Mouse (Mus musculus) frontal cortex, adult 2 months (tissue): ENCODE results near the gene Pkp4. TPM values are rescaled to one million over a fixed set of nuclear protein-coding genes. Genes with fewer than 3 reads are reported as not detected.

Source experiments
- DNase-seq, 2 experiments: peaks; one replicate each; pipeline ENCODE4 v3.0.0; 2022; ENCODE audit warnings: low spot score in 1 of 2; ENCODE audit errors: extremely low spot score in 1 of 2
- polyA plus RNA-seq: library from polyadenylated mRNA; depleted of rRNA; stranded (reverse); fragments of >200 nt; gene quantifications from 2 replicates; pipeline ENCODE4 v1.2.3, GENCODE M21; 2012

Gene Pkp4
- polyA plus RNA-seq, 1 experiment: 140 TPM

DNA sequence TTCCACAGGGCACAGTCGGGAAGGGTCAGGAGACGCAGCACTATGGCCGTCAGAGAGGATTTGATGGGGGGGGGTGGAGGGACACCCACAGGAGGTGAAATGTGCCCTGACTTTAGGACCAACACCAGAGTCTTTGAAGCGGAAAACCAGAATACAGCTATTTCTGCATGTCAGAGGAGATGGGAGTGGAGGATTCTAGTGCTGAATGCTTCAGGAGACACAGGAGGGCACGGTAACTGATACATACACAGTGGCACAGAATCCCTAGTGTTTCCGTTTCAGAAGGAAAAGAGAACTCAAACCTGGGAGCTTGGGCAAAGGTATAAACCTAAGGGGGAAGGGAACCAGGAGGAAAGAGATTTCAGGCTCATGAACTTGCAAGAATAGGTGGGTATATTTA lies 98.7 kb downstream of the Pkp4 start:
- DNase-seq: no peak

DNA sequence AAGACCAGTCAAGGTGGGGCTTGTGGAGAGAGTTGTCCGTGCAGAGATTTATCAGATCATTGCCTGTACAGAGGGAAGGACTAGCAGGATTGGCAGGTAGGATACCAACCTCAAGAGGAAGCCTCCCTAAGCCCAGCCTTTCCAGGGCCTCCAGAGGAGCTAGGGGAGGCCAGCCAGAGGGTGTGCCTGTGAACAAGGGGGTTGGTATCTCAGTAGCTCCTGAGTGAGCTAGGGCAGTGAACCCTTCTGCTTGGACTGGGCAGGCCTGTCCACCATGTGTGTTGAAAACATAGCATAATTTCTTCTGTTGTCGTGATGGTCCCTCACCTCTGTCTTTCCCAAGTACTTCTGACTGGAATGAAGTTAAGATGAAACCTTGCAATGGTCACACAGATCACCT lies 100.6 kb downstream of the Pkp4 start:
- DNase-seq: no peak

DNA sequence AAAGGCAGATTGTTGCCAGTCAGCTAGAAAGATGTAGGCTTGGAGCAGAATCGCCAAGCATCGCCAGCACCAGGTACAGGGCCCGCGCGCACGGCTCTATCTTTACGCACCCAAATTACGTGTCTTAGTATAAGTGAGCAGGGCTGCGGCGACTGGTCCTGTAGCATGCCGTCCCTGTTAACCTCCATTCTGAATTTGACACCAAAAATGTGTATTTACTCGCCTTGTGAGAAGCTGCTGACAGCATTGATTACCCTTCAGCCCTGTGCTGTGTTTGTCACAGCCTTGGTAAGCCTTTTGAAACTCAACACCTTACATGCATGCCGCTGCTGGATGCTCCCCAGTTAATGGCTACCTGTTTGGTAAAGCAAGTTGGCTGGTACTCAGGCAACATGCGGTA lies 105.8 kb downstream of the Pkp4 start:
- DNase-seq: no peak

DNA sequence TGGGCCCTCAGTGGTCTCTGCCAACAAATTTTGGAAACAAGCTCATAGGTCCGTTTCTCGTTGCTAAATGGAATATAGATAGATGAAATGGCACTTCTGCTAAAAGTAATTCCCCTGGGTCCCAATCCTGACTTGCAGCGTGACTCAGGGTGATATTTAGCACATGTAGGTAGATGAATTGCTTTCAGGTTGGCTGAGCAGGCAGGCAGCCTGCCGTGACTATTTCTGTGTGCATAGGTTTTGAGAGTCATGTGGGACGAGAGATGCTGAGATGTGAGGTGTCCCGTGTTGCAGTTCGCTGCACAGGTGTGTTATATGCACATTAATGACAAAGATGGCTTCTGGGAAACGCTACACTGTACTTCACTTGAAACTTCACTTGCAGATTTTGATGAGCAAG lies 111.2 kb downstream of the Pkp4 start:
- DNase-seq: no peak

DNA sequence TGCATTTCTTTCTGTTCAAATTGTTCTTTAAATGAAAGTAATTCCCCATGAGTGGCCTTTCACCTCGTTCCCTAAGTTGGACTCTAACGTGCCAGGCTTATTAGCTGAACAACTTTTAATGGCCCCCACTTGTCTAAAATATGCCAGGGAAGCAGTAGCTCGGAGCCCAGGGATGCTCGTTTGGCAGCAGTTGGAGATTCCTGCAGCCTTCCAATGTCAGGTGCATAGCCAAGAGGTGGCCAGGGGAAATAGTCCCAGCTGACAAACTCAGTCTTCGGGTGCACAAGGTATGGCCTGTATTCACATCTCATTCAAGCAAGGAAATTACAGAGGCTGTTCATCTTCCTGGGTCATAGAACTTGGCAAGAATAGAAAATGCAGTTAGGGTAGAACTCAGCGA lies 112.1 kb downstream of the Pkp4 start:
- DNase-seq: no peak

DNA sequence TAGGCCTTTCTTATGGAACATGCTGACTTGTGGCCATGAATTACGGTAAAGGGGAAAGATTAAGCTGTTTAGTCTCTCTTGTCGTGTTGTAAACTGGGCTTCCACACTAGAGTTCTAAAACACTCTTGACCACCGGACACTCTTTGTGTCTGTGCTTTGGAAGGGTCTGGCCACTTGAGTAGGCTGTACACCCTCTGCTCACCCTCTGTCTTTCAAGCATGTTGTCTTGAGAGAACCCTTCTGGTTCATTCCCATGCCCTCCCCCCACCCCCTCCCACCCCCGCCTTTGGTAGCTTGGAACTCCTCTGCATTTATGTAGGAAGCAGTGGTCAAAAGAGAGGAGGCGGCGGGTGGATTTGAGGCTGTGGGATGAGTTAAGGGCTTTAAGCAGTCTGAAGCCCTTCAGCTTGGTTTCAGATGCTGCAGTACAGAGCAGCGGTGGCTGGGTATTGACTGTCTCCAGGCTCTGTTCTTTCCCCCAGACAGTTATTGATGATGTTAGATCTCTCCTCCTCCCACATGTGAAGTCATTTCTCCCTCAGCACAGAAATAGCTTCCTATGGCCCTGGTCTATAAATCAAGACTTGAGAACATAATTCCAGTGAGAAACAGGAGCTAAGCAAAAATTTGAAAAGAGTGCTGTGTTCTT lies 120.4 kb downstream of the Pkp4 start:
- DNase-seq: no peak

DNA sequence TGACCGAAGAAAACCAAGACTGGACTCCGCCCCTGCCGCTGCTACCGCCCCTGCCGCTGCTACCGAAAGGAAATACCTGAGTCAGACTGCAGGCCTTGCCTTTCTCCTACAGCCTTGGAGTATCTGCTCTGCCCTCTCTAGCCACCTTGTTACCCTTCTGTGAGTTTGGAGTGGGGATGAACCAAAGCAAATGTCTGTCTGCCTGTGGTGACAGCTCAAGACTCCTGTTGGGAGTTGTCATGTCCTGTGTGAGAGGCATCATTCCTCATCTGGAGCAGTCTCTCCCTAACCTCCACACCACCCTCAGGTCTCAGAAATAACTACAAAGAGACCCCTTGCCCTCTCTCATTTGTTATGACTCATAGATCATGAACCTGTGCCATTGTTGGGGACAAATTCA lies 122.3 kb downstream of the Pkp4 start:
- no peak for DNase-seq

DNA sequence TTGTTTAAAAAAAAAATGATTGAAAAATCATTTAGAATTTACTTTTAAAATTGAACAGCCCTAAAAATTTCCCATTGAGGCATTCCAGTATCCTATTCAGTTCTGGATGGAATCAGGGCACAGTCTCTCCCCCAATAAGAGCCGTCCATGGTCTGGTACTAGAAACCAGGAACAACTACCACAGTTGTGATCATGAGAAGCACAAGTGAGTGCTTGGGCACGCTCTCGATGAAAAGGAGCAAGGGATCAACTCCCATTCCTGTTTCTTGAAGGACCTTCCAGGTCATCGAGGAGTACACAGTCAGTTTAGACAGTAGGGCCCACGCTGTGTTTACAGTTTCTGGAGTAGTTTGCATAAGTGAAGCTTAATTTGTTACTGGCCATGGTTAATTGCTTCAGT lies 123.6 kb downstream of the Pkp4 start:
- DNase-seq: no peak

DNA sequence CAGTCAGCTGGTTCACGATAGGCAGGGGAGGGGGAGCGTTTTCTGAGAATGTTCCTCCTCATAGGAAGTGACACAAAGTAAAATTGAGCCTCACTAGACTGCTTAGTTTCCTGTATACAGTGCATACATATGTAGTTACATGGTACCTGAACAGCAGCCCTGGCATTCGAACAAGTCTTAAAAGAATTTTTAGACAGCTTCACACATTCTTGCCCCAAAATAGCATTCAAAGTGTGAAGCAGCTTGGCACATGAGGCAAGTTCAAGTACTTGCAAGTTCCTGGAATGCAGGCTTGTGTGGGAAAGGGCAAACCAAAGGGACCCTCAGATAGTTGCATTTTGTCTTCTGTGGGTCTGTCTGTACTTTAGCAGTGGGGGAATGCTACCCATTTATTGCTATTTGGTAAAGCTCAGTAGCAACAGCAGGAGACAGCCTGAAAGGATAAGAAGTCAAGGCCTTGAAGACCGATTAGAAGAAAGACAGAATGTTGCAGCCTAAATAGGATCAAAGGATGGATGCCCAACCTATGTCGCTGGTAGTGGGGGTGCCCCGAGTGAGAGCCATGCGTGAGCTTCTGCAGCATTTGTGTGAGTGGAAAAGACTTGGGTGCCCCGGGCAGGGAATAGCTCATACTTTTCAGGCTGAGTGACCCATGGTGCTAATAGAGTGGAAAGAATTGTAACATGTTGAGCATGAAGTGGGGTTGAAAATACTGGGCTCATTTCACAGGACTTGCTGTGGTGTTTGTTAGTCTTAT lies 124.3 kb downstream of the Pkp4 start:
- no peak for DNase-seq

DNA sequence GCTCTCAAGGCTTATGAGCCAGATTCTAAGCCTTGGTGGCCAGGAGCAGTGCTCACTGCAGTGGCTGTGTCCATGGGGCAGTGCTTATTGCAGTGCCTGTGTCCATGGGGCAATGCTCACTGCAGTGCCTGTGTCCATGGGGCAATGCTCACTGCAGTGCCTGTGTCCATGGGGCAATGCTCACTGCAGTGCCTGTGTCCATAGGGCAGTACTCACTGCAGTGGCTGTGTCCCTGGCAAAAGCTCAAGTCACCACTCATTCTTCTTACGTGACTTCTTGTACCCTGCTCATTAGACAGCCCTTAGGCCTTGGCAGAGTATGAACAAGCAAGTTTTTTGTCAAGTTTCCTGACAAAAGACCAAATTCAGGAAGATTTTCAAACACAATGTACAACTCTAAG lies 124.9 kb downstream of the Pkp4 start:
- no peak for DNase-seq

DNA sequence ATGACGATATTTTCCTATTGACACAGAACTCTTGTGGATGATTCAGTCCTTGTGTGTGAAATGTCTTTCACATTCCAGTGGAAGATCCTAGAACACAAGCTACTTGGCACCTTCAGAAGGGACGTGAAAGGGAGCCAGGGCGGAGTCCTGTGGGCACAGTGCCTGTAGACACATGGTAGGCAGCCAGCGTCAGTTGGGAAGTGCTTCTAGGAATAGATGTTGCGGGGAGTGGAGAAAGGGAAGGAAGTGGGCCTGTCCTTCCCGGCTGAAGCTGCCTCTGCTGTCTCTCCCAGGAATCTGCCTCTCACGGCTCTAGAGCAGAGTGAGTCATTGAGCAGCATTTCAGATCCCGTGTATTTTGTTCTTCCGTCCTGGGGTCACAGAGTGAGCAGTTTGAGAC lies 125.6 kb downstream of the Pkp4 start:
- peak; percentile 72 to 88 for DNase-seq

DNA sequence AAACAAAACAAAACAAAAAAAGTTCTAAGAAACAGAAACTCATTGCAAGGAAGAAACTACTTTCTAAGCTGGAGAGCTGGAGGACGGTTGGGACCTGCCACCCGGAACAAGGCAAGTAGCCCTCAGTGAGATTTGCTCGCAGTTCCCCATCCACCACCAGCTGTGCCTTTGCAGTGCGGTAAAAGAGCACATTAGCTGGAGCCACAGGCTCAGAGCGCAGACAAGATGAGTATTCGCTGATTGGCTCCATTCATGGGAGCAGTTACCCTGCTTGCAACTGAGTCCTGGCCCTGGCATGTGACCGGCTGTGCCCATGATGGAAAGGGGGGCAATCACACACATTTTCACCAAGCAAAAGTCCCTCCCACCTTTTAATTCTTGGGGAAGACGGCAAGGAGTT lies 127.0 kb downstream of the Pkp4 start:
- DNase-seq: no peak

DNA sequence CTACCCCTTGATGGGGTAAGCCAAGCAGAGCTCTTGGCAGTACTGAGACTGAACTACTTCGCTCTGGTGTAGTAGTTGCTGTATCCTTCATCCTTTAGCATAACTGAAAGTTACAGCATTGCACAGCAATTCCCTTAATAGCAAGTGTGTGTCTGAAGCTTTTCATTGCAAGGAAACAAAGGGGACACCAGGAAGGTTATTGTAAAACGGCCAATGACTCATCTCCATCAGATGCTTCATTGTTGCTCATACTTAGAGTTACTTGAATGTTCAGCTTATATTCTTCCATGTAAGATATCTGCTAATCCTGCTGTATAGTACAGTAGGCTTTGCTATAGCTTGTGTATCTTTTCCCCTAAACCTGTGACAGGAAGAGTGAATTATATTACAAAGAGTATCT lies 128.8 kb downstream of the Pkp4 start:
- no peak for DNase-seq

DNA sequence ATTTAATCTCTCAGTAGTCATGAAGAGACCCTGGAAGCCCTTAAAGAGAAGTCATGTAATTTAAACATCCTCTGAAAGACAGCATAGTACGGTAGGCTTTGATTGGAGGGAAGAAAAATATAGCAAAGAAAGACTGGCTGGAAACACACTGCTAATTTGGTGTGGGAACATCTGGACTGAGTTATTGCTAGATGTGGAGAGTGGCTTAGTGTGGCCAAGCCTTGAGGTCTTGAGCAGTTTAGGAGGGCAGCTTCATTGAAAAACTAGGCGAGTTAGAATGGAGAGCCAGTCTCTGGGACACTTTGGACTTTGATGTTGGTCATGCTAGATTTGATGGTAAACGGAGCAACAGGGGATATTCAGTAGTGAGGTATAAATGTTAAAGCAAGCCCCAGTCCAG lies 129.7 kb downstream of the Pkp4 start:
- no peak for DNase-seq

DNA sequence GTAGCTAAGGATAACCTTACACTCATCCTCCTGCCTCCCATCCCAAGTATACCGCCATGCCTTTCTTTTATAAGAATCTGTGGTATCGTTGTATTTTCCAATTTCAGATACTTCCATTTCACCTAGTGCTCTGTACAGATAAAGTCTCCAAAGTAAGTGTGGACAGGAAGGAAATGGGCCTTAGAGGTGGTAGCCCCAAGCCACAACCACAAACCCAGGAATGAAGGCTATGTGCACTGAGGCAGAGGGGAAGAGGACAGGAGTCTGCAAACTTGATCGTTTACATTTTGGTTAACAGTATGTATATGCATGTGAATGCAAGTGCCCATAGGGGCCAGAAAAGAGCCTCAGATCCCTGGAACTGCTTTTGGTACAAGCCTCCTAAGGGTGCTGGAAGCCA lies 139.2 kb downstream of the Pkp4 start:
- DNase-seq: no peak

DNA sequence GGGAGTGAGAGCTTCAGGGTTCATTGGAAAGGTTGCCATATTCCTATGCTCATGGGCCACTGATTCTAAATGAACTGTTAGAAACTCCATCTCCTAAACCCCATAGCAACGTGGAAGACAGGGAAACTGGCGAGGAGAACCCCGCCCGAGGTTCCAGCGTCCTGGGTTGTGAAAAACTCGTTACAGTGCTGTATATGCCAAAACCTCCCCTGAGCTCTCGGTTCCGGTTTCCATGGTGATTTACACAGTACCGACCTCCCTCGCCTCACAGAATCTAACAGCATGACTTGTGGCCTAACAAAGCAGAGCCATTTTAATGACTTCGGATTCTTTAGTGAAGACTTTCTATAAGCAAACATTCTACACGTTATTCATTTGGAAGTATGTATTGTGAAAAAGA lies 141.0 kb downstream of the Pkp4 start:
- DNase-seq: peak in 1 of 2 experiments; percentile 52

DNA sequence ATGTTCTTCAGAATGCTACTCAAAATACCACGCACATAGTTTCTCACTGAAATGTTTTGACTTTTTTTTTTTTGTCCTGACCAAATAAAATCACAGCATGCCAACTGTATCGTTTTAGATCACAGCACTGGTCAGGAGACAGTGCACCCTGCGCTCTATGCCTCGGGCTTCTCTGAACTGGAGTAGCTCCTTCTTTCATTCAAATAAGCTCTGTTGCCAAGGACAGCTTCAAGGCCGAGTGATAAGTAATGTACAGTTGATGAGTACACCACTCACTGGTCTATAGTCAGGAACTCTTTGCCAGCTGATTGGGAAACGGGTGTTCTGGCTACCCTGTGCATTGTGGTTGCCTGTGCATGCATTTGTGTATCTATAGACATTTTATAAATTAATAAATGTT lies 141.8 kb downstream of the Pkp4 start:
- no peak for DNase-seq

DNA sequence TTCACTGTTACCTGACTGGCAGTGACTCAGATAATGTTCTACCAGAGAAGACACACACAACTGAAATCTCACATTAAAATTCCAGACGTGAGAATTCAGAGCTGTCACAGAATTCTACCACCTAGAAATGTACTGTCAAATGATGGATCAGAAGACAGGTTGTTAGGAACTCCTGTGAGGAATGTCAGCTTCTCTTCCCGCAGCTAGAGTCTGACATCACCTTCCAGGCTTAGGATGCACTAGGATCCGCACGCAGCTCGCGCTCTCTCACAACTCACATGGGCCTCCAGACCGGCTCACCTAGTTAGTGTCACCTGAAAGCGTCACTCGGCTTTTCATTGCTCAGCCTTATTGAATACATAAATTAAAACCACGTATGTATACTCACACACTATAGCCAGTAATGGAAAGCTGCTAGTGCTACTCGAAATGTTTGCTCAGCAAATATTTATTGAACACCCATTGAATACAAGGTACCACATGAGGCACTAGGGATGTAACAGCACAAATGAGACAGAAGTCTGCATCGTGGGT lies 142.9 kb downstream of the Pkp4 start:
- DNase-seq: no peak

DNA sequence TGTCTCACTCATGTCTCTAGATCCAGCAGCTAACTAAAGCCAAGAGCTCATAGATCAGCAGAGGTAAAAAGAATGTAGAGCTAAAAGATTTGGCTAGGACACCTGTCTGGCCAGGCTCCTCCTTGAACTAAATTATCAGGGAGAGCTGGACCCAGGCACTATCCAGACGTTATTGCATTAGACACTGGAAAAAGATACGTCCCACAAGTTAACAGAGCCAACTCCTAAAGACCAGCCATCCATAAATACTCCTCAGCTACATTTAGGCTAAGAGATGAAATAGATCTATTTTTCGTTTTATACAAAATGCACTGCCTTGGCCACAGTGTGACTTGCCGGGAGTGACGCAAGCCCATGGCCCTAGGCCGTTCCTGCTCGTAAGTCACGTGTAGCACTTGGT lies 146.7 kb downstream of the Pkp4 start:
- no peak for DNase-seq

DNA sequence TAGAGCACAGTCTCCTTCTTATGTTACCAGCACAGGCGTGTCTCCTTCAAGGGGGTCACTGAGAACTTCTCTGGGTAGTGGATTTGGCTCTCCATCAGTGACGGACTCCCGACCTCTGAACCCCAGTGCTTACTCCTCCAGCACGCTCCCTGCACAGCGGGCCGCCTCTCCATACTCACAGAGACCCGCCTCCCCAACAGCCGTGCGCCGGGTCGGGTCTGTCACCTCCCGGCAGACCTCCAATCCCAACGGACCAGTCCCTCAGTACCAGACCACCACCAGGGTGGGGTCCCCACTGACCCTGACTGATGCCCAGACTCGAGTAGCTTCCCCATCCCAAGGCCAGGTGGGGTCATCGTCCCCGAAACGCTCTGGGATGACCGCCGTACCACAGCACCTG lies 147.4 kb downstream of the Pkp4 start:
- no peak for DNase-seq

DNA sequence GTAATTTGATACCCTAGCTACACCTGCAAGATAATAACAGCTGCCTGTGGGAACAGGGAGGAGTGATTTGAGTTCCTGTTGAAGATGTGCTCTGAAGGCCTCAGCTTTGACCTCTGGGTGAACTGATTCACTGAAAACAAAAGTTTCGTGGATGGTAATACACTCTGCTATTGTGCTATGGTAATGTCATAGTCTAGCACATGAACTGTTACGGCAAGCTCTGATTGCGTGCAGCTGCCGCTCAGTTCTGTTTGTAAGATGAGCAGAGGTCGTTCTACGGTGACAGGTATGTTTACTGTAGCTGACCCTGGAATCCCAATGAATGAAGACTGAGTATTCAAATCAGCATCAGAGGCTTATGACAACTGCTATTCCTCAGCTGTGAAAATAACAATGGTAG lies 152.6 kb downstream of the Pkp4 start:
- DNase-seq: no peak

DNA sequence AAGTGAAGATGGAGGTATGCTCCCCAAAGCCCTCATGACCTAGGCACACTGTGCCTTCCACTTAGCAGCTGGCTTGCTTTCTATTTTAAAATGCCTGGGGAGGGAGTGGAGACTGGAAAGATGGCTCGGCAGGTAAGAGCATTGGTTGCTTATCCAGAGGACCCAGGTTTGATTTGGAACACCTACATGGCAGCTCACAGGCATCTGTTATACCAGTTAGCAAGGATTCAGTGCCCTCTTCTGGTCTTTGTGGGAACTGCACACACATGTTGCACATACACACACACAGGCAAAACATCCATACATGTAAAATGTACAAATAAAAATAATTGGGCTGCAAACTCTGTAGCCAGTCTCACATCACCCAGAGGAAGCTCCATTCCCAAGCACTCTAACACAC lies 158.0 kb downstream of the Pkp4 start:
- DNase-seq: no peak
